Mouse (Mus musculus) left cerebral cortex, postnatal 14 days (tissue): ENCODE measurements at regions not wholly inside any gene's neighbourhood (a gene's known extent, or its start where the extent isn't known, plus 50 kb on each side); places are given as distances from the start of the nearest gene placed in this dataset.

ENCODE experiments used
- DNase-seq, 2 experiments: peaks; one replicate each; pipeline ENCODE4 v3.0.0; 2021 to 2022; ENCODE audit warnings: low spot score in 2 of 2, mixed read lengths in 1 of 2
- intact Hi-C: fragments of 180-260 bp; cut with DNase I; formaldehyde crosslinking; loops from one replicate; pipeline ENCODE4 v1.15.1; 2025

GRCm38 (mm10) chr1:92292681-92293380, 97.3 kb upstream of the Hdac4 start:
- intact Hi-C loops, result no loop called here
- no peak for DNase-seq

DNA sequence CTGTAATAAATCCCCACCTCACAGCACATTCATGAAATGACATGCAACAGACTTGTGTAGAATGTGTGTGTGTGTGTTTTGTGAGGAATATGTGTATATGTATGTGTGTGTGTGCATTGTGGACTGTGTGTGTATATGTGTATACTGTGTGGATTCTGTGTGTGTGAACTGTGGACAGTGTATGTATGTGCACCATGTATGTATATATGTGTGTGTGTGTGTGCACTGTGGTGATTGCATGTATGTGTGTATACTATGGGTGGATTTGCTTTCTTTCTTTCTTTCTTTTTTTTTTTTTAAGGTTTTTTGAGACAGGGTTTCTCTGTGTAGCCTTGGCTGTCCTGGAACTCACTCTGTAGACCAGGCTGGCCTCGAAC, 91.5 kb upstream of the Hdac4 start:
- DNase-seq, result no peak
- intact Hi-C loops, result no loop called here

- intact Hi-C loops, result no loop called here
- no peak for DNase-seq
Measured at GRCm38 (mm10) chr1:92286013-92286965, 90.8 kb upstream of the Hdac4 start.

GRCm38 (mm10) chr1:92284155-92284554, 88.7 kb upstream of the Hdac4 start:
- DNase-seq, result no peak
- intact Hi-C loops, result no loop called here

- intact Hi-C loops, result no loop called here
- no peak for DNase-seq
Measured at GRCm38 (mm10) chr1:92277199-92277747, 81.8 kb upstream of the Hdac4 start.

DNA sequence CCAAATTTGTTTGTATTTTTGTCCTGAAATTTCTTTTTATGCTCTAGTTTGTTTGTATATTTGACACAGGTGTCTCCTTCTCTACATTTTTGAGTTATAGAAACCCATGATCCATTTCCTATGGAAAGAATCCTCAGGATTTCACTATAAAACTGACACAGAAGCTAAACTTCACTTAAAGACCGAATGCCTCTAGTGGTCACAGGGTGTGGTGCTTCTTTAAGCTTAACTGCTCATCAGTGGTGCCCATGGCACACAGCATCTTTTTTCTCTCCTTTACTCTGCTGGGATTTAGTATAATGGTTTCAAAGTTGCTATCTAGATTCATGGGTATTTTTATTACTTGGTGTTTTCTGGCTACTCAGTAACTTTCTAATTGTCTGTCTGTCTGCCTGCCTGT, 79.9 kb upstream of the Hdac4 start:
- DNase-seq, result no peak
- intact Hi-C loops, result no loop called here

DNA sequence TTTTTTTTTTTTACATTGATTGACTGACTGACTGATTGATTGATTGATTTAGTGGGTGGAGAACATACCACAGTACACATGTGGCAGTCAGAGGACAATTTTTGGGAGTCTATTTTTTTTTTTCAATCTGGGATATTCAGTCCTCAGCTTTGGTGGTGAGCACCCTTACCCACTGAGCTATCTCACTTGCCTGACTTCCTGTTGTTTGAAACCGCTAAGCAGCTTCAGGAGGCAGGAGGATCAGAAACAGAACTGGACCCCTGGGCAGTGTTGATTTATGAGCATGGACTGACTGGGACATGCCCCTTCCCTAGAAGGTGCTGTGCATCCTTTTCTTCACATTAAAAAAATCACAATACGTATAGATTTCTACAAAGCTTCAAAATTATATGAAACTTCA, 78.3 kb upstream of the Hdac4 start:
- no peak for DNase-seq
- intact Hi-C loops, result no loop called here

DNA sequence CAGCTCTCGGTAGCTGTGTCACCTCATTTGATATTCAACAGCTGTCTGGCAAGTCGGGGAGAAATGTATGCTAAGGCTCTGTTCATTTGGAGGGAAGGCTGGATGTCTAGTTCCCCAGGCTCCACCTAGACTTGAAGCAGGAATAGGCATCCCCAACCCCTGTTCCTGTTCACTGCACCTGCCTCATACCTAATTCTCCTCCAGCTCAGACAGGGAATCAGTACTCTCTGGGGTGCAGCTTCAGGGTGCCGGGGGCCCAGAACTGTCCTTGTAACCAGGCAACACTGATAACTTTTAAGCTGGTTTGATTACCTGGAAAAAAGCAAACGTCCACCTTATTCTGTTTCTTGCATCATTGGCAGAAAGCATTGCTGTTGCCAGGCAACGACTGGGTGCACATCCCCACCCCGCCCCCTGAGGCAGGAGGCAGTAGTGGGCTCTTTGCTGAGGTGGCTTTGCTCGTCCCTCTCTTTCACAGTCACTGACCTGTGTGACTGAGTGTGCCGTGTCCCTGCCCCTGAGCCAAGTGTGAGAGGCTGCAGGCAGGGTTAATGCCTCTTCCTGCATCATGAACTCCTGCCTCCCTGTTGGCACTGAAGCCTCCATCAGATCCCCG, 76.3 kb upstream of the Hdac4 start:
- no peak for DNase-seq
- intact Hi-C loops, result no loop called here

DNA sequence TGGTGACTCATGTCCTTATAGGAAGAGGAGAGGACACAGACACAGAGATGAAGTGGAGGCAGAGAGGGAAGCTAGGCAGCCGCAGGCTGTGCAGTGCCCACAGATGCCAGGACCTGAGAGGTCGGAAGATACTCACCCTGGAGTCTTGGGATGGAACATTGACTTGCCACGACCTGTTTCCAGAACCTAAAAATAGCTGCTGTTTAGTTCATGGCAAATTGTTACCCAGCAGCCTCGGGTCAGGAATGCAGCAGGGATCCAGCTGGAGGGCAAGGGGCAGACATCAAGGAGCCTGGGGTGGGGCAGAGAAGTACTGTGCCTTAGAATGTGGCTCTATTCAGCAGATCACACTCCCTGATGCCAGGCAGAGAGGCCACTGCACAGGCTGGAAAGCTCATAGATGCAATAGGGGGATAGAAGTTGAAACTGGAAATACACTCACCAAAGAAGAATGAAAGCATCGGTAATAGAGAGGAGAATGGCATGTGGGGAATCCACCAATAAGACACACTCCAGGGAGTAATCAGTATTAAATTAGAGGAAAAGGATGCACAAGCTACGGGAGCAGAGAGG, 75.1 kb upstream of the Hdac4 start:
- DNase-seq, result no peak
- intact Hi-C loops, result no loop called here

GRCm38 (mm10) chr1:92269464-92269863, 74.0 kb upstream of the Hdac4 start:
- intact Hi-C loops, result no loop called here
- peak; percentile 29 to 34 for DNase-seq

- no peak for DNase-seq
- intact Hi-C loops, result no loop called here
Measured at GRCm38 (mm10) chr1:92264941-92265340, 69.4 kb upstream of the Hdac4 start.

DNA sequence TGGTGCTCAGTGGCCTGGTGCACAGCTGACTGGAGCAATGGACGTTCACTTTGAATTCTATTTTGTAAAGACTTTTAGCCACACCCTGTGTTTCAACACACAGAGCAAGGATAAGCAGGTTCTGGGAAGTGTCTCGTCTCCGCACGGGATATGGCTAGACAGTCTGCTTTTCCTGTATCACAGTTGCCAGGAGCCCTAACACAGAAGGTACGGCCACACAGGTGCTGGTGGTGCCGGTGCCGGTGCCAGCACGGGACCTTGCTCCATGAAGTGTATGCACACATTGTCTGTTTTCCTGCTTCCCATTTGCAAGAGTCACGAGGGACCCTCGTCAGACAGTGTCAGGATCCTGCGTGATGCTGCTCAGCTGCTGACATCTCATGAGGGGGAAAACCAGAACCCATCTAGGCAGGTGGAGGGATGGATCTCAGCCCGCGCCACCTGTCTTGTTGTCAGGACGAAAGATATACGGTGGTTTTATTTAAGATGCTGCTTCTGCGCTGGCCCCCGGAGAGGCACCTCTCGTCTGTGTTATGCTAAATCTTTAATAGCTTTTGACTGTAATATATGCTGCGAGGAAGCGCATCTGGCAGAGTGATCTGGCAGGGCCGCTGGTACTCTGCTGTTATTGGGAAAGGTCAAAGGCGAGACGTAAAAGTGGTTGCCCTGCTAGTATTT, 64.4 kb upstream of the Hdac4 start:
- intact Hi-C loops, result no loop called here
- DNase-seq, result no peak

DNA sequence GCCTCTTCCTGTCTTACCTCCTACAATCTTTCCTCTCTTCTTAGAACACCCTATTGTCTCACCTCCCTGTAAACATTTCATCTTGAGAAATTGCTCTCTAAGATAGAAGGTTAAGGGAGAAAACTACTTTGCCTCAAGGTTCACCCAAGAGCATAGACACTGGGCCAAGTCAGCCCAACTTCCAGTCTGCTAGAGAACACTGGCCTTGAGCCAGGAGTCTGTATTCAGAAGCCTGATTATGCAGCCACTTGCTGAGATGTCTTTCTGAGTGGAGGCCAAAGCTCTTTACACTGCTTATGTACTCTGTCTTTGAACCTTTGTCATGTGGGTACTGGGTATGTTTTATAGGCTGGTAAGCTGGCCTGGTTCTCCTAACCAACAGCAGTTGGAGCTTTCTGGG, 62.5 kb upstream of the Hdac4 start:
- DNase-seq, result peak in 1 of 2 experiments; percentile 19
- intact Hi-C loops, result no loop called here

DNA sequence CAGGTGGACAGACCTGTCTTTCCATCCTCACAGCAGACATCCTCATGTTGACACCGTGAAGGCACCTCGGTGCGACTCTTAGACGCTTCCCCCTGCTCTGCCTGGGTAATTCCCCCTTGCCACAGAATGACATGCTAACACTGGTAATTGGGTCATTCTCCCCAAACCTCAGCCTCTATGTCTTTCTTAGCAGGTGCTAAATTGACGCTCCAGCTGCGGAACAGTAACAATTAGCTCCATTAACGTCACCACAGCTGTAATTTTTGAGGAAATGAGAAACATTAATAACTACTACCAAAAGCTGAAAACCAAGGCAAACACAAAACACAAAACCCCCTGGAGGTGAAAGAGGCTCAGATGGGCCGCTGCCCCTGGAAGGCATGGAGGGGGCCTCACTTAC, 57.6 kb upstream of the Hdac4 start:
- intact Hi-C loops, result no loop called here
- DNase-seq, result no peak

DNA sequence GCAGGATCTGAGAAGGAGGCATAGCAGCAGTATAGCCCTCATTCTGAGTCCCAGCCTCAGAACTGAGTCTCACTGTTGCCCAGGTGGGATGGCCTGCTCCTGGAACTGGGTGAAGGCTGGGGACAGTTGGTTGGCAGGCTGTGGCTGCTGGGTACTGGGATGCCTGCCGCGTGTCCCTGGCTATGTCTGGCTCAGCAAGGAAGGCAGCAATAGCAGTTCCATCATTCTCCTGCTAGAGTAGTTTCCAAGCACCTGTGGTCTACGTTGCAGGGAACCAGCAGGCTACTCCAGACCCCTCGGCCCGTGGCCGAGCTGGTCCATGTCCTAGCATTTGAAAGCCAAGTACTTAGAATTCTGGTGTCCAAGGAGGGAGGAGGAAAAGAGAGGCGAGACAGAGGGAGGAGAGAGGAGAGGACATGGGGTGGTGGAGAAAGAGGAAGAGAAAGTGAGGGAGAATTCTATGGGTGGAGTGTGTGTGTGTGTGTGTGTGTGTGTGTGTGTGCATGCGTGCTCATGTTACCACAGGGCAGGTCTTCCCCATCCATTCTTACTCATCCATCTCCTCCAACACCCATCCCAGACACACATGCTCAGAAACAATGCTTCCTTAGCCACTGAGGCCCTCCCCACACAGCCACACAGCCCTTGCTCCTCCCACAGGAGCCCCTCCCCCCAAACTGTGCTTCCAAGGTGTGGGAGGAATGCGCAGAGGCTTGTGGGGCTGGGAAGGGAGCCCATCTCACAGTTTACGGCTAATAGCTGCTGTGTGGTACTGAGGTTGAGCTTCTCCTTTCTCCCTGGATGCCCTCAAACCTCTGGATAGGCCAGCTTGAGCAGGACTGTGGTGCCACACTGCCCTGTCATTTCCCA, 55.3 kb upstream of the Hdac4 start:
- intact Hi-C loops, result no loop called here
- DNase-seq, result peak; percentile 19 to 27
